Mouse (Mus musculus): Measurements from ENCODE around the gene Rasgef1a. TPM values are rescaled to one million over a fixed set of nuclear protein-coding genes. Genes with fewer than 3 reads are reported as not detected.

Rasgef1a gene
- polyA plus RNA-seq, 1 experiment, result 0.30 TPM

GRCm38 (mm10) chr6:118066199-118067081 is 55.2 kb downstream of the Rasgef1a start:
- H3K9me3 ChIP-seq, result no peaks in the 10 kb centered on the region
- peak overlapping the region; percentile 93 for H3K4me3 ChIP-seq (replicated peaks)
- H3K36me3 ChIP-seq (replicated peaks; ENCODE audit: low read length), result no peaks in the 10 kb centered on the region
- H3K27me3 ChIP-seq (replicated peaks), result peaks cover 67% of the 10 kb centered on the region
- peaks cover 33% of the 10 kb centered on the region for H3K4me1 ChIP-seq
- TF ChIP-seq GATA1 (IDR thresholded peaks at IDR 0.05; ENCODE audit: borderline replicate concordance, low read length) (no peak), FLI1 (IDR thresholded peaks at IDR 0.05; ENCODE audit: low read length) (no peak)

GRCm38 (mm10) chr6:118067720-118068119 is 56.5 kb downstream of the Rasgef1a start:
- Histone ChIP-seq H3K4me1 (peaks cover 33% of the 10 kb centered on the region), H3K4me3 (replicated peaks) (peak overlapping the region; percentile 5), H3K9me3 (no peaks in the 10 kb centered on the region), H3K27me3 (replicated peaks) (peaks cover 73% of the 10 kb centered on the region), H3K36me3 (replicated peaks; ENCODE audit: low read length) (no peaks in the 10 kb centered on the region)
- no peak for TF ChIP-seq GATA1 (IDR thresholded peaks at IDR 0.05; ENCODE audit: borderline replicate concordance, low read length)
- no peak for TF ChIP-seq FLI1 (IDR thresholded peaks at IDR 0.05; ENCODE audit: low read length)

GRCm38 (mm10) chr6:118070321-118071012 is 59.2 kb downstream of the Rasgef1a start:
- H3K27me3 ChIP-seq (replicated peaks), result peaks cover 71% of the 10 kb centered on the region

GRCm38 (mm10) chr6:118071013-118071350 is 59.7 kb downstream of the Rasgef1a start:
- H3K9me3 ChIP-seq, result no peaks in the 10 kb centered on the region
- H3K4me1 ChIP-seq, result peaks cover 24% of the 10 kb centered on the region
- H3K36me3 ChIP-seq (replicated peaks; ENCODE audit: low read length), result no peaks in the 10 kb centered on the region
- H3K4me3 ChIP-seq (replicated peaks), result no peak overlapping the region
- no peak for TF ChIP-seq GATA1 (IDR thresholded peaks at IDR 0.05; ENCODE audit: borderline replicate concordance, low read length)
- no peak for TF ChIP-seq FLI1 (IDR thresholded peaks at IDR 0.05; ENCODE audit: low read length)
- H3K27me3 ChIP-seq (replicated peaks), result peaks cover 71% of the 10 kb centered on the region

More at GRCm38 (mm10) chr6:118070321-118071012, 59.2 kb downstream of the Rasgef1a start:
- no peaks in the 10 kb centered on the region for H3K36me3 ChIP-seq (replicated peaks; ENCODE audit: low read length)
- no peak overlapping the region for H3K4me3 ChIP-seq (replicated peaks)
- H3K9me3 ChIP-seq, result no peaks in the 10 kb centered on the region
- H3K4me1 ChIP-seq, result peaks cover 28% of the 10 kb centered on the region
- TF ChIP-seq FLI1 (IDR thresholded peaks at IDR 0.05; ENCODE audit: low read length) (no peak), GATA1 (IDR thresholded peaks at IDR 0.05; ENCODE audit: borderline replicate concordance, low read length) (no peak)

GRCm38 (mm10) chr6:118071416-118071815 is 60.2 kb downstream of the Rasgef1a start:
- TF ChIP-seq FLI1 (IDR thresholded peaks at IDR 0.05; ENCODE audit: low read length) (no peak), GATA1 (IDR thresholded peaks at IDR 0.05; ENCODE audit: borderline replicate concordance, low read length) (no peak)
- H3K4me3 ChIP-seq (replicated peaks), result no peak overlapping the region
- no peaks in the 10 kb centered on the region for H3K9me3 ChIP-seq
- H3K36me3 ChIP-seq (replicated peaks; ENCODE audit: low read length), result no peaks in the 10 kb centered on the region
- H3K4me1 ChIP-seq, result peaks cover 24% of the 10 kb centered on the region
- peaks cover 71% of the 10 kb centered on the region for H3K27me3 ChIP-seq (replicated peaks)

GRCm38 (mm10) chr6:118072176-118072575 is 60.9 kb downstream of the Rasgef1a start:
- Histone ChIP-seq H3K36me3 (replicated peaks; ENCODE audit: low read length) (no peaks in the 10 kb centered on the region), H3K4me1 (peaks cover 24% of the 10 kb centered on the region), H3K27me3 (replicated peaks) (peaks cover 71% of the 10 kb centered on the region), H3K9me3 (no peaks in the 10 kb centered on the region), H3K4me3 (replicated peaks) (no peak overlapping the region)
- TF ChIP-seq FLI1 (IDR thresholded peaks at IDR 0.05; ENCODE audit: low read length), result no peak
- no peak for TF ChIP-seq GATA1 (IDR thresholded peaks at IDR 0.05; ENCODE audit: borderline replicate concordance, low read length)

- TF ChIP-seq GATA1 (IDR thresholded peaks at IDR 0.05; ENCODE audit: borderline replicate concordance, low read length) (no peak), FLI1 (IDR thresholded peaks at IDR 0.05; ENCODE audit: low read length) (no peak)
- Histone ChIP-seq H3K27me3 (replicated peaks) (peaks cover 69% of the 10 kb centered on the region), H3K36me3 (replicated peaks; ENCODE audit: low read length) (no peaks in the 10 kb centered on the region), H3K4me1 (peaks cover 32% of the 10 kb centered on the region), H3K9me3 (no peaks in the 10 kb centered on the region), H3K4me3 (replicated peaks) (no peak overlapping the region)
These were observed 62.9 kb downstream of the Rasgef1a start for GRCm38 (mm10) chr6:118074151-118074550.

DNA sequence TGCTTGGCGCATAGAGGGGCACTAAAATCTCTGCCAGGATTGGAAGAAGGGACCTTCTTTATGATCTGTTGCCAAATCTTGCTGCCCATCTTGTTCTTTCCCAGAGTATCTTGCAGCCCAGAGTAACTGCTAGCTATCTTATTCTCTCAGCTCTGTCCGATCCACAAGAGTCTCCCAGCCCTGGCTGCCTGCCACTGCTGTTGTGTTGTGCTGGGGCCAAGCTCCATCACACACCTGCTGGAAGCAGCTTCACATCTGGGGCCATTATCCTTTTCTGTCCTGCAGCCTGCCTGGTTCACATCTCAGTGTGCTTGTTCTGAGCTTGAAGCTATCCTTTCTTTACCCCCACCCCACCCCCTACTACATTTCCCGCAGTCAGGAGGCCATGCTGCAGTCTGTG is 65.0 kb downstream of the Rasgef1a start:
- H3K27me3 ChIP-seq (replicated peaks), result peaks cover 76% of the 10 kb centered on the region
- TF ChIP-seq FLI1 (IDR thresholded peaks at IDR 0.05; ENCODE audit: low read length) (no peak), GATA1 (IDR thresholded peaks at IDR 0.05; ENCODE audit: borderline replicate concordance, low read length) (no peak)

DNA sequence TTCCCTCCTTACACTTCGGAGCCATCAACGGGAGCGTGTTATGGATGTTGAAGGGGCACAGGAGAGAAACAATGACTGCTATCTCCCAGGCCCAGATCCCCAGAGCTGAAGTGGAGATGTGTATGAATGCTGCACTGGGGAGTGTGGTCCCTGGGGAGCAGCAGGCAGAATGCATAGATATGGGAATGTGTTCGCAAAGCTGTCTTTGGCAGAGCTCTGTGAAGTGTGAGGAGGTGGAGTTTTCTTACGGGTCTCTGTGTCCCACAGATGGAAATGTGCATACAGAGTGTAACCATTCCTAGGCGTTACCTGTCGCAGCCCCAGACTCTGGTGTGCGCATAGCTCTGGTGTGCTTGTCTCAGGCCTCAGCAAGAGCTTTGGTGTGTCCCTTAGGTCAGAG is 65.5 kb downstream of the Rasgef1a start:
- H3K36me3 ChIP-seq (replicated peaks; ENCODE audit: low read length), result no peaks in the 10 kb centered on the region
- TF ChIP-seq FLI1 (IDR thresholded peaks at IDR 0.05; ENCODE audit: low read length), result no peak
- no peak for TF ChIP-seq GATA1 (IDR thresholded peaks at IDR 0.05; ENCODE audit: borderline replicate concordance, low read length)
- H3K4me3 ChIP-seq (replicated peaks), result no peak overlapping the region
- no peaks in the 10 kb centered on the region for H3K9me3 ChIP-seq
- H3K4me1 ChIP-seq, result peaks cover 42% of the 10 kb centered on the region
- peaks cover 78% of the 10 kb centered on the region for H3K27me3 ChIP-seq (replicated peaks)

More for the DNA sequence above, 65.0 kb downstream of the Rasgef1a start:
- Histone ChIP-seq H3K9me3 (no peaks in the 10 kb centered on the region), H3K36me3 (replicated peaks; ENCODE audit: low read length) (no peaks in the 10 kb centered on the region), H3K4me3 (replicated peaks) (no peak overlapping the region), H3K4me1 (peaks cover 42% of the 10 kb centered on the region)

DNA sequence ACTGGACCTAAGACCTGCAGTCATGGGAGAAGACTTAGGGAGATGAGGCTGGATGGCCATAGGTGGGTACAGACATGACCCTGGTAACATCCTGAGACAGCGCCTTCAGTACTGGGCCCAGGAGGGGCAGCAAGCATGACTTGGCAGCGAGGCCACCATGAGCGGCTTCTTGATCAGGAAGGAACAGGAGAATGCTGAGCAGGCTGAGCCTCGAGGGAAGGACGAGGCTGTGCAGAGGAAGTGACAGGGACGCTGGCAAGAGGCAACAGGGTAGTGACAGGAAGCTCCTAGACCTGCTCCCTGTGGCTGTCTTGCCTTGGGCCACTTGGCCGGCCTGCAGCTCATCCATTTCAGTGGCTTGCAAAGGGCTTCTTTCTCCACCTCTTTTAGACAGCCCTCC is 66.2 kb downstream of the Rasgef1a start:
- H3K27me3 ChIP-seq (replicated peaks), result peaks cover 79% of the 10 kb centered on the region
- peaks cover 42% of the 10 kb centered on the region for H3K4me1 ChIP-seq
- no peak for TF ChIP-seq FLI1 (IDR thresholded peaks at IDR 0.05; ENCODE audit: low read length)

More for the DNA sequence above, 66.2 kb downstream of the Rasgef1a start:
- H3K36me3 ChIP-seq (replicated peaks; ENCODE audit: low read length), result no peaks in the 10 kb centered on the region
- peak overlapping the region; percentile 60 for H3K4me3 ChIP-seq (replicated peaks)
- no peaks in the 10 kb centered on the region for H3K9me3 ChIP-seq
